Mouse (Mus musculus): ENCODE data around the gene Frs3.
A peak's percentile ranks its signal among the peaks of the same experiment; 100 is the strongest.

DNA sequence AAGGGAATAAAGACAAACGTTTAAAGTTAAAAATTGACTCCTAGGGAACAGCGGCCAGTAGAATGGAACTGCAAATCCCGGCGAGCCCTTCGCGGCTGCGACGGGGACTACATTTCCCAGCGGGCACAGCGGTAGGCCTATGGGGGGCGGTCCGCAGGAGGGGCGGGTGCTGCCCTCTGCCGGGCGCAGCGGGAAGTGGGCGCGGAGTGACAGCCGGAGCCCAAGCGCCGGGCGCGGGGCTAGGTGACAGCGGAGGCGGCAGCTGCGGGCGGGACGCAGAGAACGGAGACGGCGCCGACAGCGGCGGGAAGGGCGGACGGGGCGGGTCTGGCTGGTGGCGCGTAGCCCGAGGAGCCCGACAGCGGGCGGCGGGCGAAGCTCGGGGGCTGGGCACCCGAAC, 48.0 kb downstream of the Frs3 start, which contains the start of gene Tfeb:
- TF ChIP-seq CTCF (IDR thresholded peaks at IDR 0.05; ENCODE audit: low read depth, low read length) (0 out of 2 replicates have a peak, but pooled peaks have one; percentile 15), POLR2A (IDR thresholded peaks at IDR 0.05; ENCODE audit: borderline replicate concordance, low read depth, low read length) (no peak)

Data from bone marrow macrophage, adult 2 months (primary cell).